Mouse (Mus musculus) spleen, postnatal 14 days (tissue): ENCODE data around the gene Mnd1.

ENCODE experiments used
- DNase-seq, 2 experiments: peaks; one replicate each; pipeline ENCODE4 v3.0.0; 2021 to 2022; ENCODE audit warnings: low spot score in 2 of 2

Mnd1 gene

DNA sequence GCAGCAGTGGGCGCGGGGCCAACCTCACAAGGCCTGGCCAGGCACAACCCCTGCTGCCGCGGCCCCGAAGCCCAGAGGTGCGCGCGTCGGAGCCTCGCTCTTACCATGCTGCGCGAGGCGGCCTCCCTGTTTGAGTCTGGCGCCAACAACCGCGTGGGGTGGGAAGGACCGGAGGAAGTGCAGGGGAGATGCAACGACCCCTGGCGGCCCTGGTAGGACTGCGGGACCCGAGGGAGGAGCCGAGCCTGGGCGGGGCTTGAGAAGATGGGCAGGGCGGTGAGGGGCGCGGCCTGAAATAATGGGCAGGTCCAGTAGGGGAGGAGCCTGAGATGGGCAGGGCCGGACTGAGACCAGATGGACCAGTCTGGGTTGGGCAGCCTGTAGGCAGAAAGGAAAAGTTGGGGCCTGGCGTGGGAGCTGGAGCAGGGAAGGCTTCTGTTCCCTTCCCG is at the start of gene Mnd1:
TSS of gene Mnd1 (minus strand) at position 229 of the 449 bp plus-strand sequence.
- peak; percentile 98 for DNase-seq

DNA sequence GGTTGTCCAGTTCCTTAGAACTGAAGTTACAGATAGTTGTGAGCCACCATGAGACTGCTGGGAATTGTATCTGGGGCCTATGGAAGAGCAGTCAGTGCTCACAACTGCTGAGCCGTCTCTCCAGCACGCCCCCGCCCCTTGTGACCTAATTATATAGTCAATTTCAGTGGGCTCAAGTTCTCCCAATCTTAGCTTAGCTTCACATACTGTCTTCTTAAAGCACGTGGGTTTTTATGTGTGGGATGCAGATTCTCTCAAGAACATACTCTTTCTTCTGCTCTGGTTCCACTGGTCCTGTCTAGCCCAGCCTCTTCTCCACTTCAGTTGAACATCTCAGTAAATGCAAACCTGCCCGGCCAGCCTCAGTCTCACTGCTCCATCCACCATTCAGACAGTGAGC is 49.1 kb upstream of the Mnd1 start:
- no peak for DNase-seq

DNA sequence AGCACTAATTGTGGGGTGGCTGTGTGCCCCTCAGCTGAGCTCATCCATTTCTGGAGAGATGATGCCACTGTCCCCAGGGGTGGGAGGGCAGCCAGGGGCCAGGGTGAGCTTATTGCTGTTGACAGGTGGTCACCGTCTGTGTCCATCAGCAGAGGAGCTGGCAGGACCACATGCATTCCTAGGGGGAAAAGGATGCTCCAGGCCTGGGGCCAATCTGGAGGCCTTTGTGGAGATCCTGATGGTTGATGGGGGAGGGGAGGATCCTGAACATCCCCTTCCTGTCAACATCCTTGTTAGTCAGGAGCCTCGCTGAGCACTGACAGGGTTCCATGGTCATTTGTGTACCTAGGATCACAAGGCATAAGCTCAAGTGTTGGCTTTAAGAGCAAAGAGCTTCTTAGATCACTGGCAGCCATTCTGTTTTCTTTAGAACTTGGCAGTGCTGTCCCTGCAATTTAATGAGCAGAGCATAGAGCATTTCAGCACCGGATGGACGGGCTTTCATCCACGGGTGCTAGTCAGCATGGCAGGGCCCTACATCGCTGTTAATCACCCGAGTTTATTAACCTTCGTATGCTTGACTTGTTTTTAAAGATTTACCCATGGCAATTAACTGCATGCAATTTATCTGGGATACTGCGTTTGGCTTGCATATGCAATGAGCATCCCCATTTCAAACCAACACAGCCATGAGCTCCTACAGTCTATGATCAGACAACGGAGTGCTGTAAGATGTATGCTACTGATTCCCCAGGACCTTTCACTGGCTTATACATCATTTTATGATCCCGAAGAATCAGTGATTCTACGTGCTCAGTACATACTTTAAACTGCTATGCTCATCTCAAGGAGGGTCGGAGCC is 45.2 kb upstream of the Mnd1 start:
- DNase-seq = no peak

DNA sequence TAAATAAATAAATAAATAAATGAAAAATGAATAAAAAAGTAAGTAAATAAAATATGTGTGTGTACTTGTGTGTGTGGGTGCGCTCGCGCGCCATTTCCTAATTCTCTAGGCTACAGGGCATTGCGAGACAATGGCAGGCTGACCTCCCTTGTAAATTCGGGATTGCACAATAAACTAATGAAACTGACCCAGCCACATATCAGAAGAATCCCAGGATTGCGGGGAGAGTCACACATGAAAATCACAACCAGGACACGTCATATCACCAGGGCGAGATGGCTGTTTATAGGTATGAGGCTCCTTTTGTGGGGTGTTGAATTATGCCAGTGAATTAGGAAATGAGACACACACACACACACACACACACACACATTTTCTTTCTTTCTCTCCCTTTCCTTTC is 43.9 kb upstream of the Mnd1 start:
- DNase-seq = no peak

DNA sequence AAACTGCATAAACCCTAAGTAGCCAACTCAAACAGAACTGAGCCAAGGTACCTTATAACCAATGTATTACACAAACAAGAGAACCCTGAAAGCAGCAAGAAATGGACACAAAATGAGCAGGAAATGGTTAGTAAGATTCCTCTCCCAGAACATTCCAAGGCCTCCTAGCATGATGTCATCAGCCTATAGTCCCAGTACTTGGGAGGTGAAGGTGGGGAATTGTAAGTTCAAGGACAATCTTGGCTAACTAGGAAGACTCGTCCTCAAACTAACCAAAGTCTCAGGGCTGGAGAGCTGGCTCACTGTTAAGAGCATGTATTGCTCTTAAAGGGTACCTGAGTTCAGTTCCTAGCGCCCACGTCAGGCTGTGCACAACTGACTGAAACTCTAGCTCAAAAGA is 42.6 kb upstream of the Mnd1 start:
- no peak for DNase-seq

DNA sequence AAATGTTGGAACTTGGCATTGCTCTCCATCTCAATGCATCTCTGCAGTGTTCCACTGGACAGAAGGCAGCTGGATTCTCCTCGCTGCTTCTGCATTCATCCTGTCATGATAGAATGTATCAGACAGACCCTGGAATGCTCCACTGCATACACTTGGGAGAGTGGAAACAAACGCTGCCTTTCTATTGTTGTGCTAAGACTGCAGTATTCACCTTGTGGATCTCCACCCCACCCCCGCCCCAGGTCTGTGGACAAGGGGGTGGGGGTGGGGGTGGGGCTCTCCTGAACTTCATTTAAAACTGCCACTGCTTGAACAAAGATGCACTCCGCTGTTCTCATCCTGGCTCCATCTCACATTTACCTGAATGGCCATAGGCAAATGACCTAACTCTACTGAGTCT is 38.3 kb upstream of the Mnd1 start:
- no peak for DNase-seq

DNA sequence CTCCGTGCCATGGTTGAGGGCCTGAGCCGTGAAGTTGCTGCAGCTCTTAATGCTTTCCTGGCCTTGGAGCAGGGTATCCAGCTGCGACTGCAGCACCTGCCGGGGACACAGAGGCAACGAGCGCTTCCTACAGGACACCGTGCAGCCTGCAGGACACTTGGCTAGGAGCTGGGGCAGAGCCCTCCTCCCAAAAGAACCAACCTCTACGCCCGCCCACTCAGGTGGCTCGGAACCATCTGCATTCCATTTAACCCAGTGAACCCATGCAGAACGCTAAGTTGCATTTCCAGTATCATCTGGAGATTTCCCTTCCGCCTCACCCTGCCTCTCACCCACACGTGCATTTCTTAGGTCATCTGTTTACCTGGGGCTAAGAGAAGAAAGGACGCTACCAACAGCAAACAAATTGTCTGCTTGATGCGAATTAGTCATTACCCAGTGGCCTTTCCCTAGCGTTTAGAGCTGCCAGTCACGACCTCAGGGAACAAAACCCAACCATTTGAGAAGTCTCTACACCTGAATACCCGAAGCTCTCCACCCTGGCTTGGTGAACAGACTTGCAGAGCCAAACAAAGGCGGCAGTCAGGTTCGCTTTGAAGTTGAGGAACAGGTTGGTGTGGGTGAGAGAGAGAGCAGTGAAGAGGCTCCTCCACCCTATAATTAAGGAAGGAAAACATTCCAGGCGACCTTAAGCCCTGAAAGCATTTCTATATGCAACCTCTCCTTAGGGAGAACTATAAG is 35.7 kb upstream of the Mnd1 start:
- no peak for DNase-seq

DNA sequence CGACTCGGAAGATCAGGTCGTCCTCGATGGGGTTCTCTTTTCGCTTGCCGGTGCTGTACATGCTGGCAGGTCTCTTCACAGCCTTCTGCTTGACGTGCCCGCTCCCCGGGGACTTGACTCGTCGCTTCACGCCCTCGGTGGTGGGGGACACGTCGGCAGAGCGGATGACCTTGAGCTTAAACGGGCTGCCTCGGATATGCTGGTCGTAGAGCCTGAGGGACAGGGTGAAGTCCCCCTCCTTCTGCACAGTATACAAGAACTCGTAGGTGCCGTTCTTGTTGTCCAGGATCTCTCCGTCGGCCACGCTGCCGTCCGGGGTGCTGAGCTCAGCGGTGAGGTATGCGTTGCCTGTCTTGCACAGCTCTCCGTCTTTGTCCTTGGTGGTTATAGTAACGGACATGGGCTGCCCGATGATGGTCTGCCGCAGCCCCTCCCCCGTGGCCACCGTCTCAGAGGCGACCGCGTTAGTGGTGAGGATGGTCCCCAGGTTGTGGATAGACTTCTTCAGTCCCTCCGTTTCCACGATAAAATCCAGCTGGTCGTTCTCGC is 35.0 kb upstream of the Mnd1 start:
- DNase-seq = no peak

DNA sequence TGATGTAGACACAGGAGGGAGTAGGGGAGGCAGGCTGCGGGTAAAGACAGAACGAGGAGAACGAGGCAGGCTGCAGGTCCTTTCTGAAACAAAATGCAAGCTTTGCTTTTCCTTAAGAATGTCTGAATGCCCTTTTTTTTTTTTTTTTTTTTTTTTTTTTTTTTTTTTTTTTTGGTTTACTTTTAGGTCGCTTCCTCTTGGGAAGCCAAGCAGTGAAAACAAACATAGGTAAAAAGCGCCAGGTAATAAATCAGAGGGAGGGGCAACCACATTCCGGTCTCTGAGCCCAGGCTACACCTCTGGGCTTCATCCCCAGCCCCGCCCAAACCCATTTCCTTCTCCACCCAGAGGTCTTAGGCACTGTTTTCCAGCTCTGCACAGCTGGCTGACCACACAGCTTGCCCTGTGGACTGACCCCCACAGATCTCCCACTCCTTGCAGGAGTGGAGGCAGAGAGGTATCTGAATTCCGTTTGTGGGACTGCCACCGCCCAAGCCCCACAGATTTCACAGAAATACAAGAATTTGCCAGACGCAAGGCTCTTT is 34.1 kb upstream of the Mnd1 start:
- DNase-seq = no peak

DNA sequence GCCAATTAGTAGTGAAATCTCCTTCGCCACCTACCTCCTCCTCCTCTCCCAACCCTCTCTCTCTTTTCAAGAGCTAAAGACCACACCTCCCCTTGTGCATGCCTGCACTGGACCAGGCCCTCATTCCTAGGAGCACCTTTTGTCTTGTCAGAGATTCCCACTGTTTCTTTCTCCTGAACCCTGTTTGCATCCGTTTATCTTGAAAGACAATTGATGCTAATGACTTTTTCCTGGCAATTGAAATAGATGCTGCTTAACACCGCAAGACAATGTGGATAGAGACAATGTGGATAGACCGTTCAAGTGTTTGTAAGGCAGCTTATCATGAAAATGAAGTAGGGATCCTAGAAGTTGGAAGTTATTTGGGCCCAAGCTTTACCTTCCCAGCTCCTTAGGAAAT is 26.1 kb upstream of the Mnd1 start:
- no peak for DNase-seq

DNA sequence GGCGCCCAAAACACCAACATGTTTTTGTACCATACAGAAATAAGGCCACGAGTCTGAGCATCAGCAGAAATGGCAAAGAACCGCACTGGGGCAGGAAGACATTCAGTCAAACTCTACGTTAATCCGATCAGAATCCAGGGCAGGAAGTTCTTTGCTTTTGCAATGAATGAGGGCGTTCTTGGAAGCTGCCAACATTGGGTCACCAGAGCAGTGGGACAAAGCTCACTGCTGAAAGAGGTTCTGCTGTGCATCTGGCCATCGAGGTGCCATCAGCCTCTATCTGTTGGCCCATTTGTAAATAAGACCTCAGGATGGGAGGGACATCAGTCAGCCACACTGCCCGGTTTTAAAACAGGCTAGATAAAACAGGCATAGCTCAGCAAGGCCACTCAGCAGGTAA is 25.5 kb upstream of the Mnd1 start:
- no peak for DNase-seq

DNA sequence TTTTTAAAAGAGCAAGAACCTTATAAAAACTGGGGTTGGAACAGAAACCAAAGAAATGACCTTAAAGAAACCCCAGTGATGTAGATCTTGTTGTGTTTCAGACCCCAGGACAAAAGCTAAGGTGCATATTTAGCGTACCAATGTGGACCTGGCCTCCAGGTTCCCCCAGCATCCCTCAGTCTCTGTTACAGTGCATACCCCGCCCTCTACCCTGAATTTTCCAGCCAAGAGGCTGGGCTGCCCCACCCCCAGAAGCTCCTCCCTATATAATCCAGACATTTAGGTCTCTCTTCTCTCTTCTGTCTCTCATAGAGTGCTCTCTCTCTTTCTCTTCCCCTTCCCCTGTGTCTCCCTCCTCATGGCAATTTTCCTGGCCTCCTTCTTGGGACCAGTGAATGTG is 24.7 kb upstream of the Mnd1 start:
- DNase-seq = no peak

DNA sequence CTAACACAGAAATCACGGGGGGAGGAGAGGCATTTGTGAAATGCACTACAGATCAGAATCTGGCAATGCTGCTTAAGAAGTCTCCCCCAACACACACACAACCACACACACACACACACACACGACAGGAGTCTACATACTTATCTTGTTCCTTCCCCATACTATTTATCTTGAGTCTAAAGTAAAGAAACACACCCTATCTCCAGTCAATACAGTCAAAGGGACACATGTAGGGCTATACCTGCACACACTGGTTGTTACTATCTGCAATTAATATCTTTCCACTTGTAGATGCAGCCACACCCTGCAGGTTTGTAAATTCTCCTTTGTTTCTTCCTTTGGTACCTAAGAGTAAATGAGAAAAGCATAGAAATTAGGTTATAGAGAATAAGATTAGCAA is 22.2 kb upstream of the Mnd1 start:
- no peak for DNase-seq

DNA sequence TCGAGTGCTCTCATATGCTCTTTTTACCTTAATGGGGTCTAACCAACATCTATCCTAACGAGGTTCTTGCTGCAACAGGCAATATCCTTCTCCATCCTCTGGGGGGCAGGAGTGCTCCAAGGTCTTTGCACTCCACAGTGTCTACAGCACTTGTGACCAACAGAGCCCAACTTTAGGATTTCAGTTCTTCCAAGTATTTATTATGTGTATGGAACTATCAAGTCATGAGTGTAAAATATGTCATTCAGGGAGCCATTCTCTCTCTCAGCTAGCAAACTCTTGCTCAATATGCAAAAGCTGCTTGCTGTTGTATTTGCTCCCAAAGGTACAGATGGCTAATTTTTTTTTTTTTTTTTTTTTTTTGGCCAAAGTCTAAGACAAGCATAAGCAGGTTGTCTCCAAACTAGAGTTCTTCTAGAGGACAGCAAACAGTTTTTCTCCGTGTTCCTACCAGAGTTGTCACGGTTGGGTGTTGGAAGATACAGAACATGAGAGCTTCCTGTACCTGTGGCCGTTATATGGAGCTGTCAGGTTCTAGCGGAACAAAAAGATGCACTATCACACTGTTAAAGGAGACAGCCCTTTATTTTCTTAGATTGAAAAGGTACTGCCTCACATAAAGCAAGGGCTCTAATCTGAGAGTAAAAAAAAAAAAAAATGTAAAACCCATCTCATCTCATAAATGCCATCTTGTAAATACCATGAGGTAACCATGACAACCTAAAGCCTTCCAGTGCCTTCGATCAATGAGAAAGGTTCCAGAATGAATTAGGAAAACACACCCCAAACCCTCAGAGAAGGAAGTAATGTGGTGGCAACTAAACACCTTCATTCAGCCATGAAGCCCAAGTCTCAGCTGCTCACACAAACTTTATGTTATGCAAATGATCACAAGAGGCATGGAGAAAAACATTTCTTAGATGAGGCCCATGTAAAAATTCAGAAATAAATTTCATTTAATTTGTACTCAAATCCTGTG is 20.0 kb upstream of the Mnd1 start:
- DNase-seq = peak in 1 of 2 experiments; percentile 55

DNA sequence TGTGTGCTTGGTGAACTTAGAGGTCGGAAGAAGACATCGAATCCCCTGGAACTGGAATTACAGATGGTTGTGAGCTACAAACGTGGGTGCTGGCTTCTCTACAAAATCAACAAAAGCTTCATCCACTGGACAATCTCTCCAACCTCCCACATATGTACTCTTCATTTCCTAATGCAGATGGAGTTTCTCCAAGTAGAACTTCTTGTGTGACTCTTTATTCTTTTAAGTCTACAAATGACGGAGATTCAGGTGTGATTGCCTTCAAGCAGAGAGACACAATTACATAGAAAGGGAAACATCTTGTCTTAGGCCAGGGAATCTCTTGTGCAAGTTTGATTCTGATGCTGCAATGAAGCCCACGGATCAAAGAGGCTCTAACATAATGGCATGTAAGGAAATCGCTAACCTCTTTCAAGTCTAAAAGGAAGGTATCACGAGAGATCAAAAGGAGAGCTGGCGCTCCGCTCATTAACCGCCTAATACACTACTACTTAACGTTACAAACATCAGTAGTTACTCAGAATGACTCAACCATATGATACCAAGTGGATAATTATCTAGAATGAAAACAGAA is 18.1 kb upstream of the Mnd1 start, which contains the start of gene Gm6525:
TSS of gene Gm6525 (plus strand) at position 524 of the 574 bp plus-strand sequence.
- no peak for DNase-seq

DNA sequence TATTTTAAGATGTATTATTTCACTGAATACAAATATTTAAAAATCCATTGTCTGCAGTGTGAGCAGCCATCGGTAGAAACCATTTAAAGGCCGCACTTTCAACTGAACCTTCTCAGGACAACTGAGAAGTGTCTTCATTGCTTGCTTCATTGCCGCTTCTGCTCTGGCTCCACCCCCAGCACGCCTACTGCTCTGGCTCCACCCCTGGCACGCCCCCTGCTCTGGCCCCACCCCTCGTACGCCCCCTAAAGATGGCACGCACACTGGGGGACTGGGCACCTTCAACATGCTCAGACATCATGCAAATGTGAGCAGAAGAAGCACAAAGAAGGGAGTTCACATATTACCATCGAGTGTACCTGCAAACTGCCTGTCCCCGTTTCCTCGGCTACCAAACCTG is 16.8 kb upstream of the Mnd1 start:
- DNase-seq = no peak

DNA sequence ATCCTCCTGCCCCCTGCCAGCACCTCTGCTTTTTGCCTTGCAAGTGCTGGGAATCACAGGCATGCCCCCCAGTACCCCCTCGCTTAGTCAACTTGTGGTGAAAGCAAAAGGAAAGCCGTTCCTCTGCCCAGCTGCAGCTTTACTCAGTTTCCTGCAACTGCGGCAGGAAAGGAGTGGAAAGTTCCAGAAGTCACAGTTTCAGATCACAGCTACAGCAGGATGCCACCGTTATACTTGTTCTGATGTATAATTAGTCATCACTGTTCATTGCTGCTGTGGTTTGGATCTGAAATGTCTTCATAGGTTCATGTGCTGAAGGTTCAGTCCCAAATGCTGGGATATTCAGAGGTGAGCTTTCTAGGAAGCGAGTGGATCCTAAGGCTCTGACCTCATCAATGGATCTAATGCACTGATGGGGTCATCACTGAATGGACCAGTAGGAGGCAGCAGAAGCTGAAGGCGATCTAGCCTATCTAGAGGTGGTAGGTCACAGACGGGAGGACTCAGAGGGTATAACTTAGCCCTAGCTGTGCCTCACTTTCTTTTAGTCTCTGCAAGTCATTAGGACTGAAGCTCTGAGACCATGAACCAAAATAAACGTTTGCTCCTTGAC is 13.9 kb upstream of the Mnd1 start:
- no peak for DNase-seq

DNA sequence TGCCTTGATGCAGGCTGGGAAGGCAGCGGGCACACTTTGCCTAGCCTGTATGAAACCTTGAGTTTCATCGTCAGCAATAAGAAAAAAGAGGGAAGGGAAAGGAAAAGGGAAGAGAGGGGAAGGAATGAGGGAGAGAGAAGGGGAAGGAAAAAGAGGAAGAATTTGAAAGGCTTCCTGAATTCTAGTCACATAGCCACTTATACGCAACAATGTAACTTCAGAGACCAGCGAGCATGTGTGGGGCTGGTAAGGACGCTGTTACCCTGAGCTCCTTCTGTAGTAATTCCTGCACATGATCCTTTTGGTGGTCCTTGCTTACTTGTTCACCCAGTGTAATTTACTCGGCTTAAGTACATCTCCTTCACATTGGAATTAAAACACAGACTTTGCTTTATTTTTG is 13.4 kb upstream of the Mnd1 start:
- no peak for DNase-seq

DNA sequence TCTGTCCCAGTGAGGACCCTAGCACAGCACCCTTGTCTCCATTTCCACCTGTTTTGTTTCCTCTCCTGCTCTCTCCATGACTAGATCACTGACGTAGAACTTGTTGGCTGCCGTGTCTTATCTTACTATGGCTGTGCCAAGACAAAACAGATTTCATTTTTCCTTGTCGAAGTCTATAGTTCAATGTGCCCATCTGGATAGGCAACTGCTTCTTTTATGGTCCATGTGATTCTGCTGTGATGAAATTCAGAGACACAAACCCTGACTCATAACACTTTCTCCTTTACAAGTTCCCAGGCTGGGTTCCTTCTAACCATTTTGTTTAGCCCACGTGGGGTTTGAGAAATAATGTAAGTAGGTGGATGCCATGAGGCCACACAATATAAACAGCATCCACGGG is 10.5 kb upstream of the Mnd1 start:
- no peak for DNase-seq

DNA sequence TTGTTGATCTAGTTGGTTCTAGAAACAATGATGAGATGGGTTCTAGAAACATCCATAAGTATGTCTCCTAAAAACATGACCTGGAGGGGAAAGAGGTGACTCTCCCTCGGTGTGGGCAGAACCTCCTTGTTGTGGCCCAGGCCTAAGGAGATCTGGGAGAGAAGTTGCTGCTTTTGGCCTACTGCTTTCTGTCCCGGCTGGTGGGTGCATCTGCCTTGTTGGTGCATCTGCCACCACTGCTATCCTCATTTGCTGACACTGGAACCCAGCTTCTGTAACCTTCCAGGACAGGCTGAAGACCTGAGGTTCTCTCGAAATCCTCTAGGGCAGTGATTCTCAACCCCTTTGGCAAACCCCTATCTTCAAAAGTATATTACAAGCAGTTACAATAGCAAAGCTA is 9.8 kb upstream of the Mnd1 start:
- DNase-seq = no peak
